ENCODE assay signal across 26 mouse cellular contexts in genomic region chr2:13794446-13794845, GRCm38 (mm10). TPM values are rescaled to one million over a fixed set of nuclear protein-coding genes. Genes with fewer than 3 reads are reported as not detected.
DNase-seq lines count a peak whose midpoint lies in the region; ATAC-seq and TF ChIP-seq lines count a peak whose summit lies in the region.
"Had no signal": no experiment of that assay in that cellular context is flagged by ENCODE, and none has a peak within 500 bp of the region (broad histone marks: within the 10 kb centered on the region; RNA-seq: fewer than 3 reads in every experiment).

No protein-coding gene starts in this region.

- peaks cover 31% of the 10 kb centered on the region for H3K27me3 ChIP-seq in lung, embryonic 15.5 days
- peaks cover 7% of the 10 kb centered on the region for H3K27me3 ChIP-seq in neural tube, embryonic 15.5 days (replicated peaks)
- H3K27me3 ChIP-seq: CH12.LX had no signal

- no peak overlapping the region for H3K9ac ChIP-seq in lung, embryonic 15.5 days
- no peak overlapping the region for H3K9ac ChIP-seq in neural tube, embryonic 15.5 days (replicated peaks)

- TF ChIP-seq CTCF in brain, embryonic 14.5 days (IDR thresholded peaks at IDR 0.05; ENCODE audit: borderline replicate concordance, extremely low read depth, insufficient read depth, insufficient read length): no peak

- H3K36me3 ChIP-seq in lung, embryonic 15.5 days: no peaks in the 10 kb centered on the region
- no peaks in the 10 kb centered on the region for H3K36me3 ChIP-seq in neural tube, embryonic 15.5 days
- H3K36me3 ChIP-seq: embryonic facial prominence, embryonic 13.5 days; embryonic facial prominence, embryonic 15.5 days; forebrain, embryonic 10.5 days; forebrain, embryonic 12.5 days; G1E had no signal

- H3K4me2 ChIP-seq in lung, embryonic 15.5 days: peak overlapping the region; percentile 99; the same call in 1 of the 2 replicates
- H3K4me2 ChIP-seq in neural tube, embryonic 15.5 days: no peak overlapping the region

- no peaks in the 10 kb centered on the region for H3K9me3 ChIP-seq in lung, embryonic 15.5 days
- no peaks in the 10 kb centered on the region for H3K9me3 ChIP-seq in neural tube, embryonic 15.5 days (replicated peaks)
- H3K9me3 ChIP-seq: embryonic facial prominence, embryonic 13.5 days; embryonic facial prominence, embryonic 15.5 days; forebrain, embryonic 10.5 days; forebrain, embryonic 12.5 days; G1E had no signal

- no peak for ATAC-seq in CD4-positive, CD25-positive, alpha-beta regulatory T cell, adult 4 months
- ATAC-seq in lung, embryonic 15.5 days (ENCODE audit: borderline replicate concordance, extremely low read depth, low FRiP score, low TSS enrichment): no peak
- no peak for ATAC-seq in neural tube, embryonic 15.5 days (ENCODE audit: low FRiP score)

- peak; percentile 22 for DNase-seq in CD4-positive, CD25-positive, alpha-beta regulatory T cell, adult 2 months (ENCODE audit: low read depth, low spot score)
- DNase-seq in lung, postnatal 10 days: no peak
- peak; percentile 5 for DNase-seq in testis, postnatal 14 days (ENCODE audit: low spot score)
- no peak for DNase-seq in testis, postnatal 10 days (ENCODE audit: low spot score)
- DNase-seq in brain, embryonic 14.5 days (ENCODE audit: low read depth): peak; percentile 8
- DNase-seq: adrenal gland, adult 8-10 months; adrenal gland, postnatal 14 days; adrenal gland, postnatal 36 days; cerebellum, adult 11 months; cerebellum, adult 18-20 months; cerebellum, adult 8-10 months; cerebellum, adult 9-11 months; cerebellum, postnatal 14 days; cerebellum, postnatal 36 days; embryo, embryonic 11 days; forebrain, postnatal 0 days had no signal

- no peak overlapping the region for H3K4me3 ChIP-seq in lung, embryonic 15.5 days
- H3K4me3 ChIP-seq in neural tube, embryonic 15.5 days (replicated peaks): no peak overlapping the region
- H3K4me3 ChIP-seq: erythroblast, embryonic 14.5 days had no signal

- H3K27ac ChIP-seq in lung, embryonic 15.5 days: no peak overlapping the region
- H3K27ac ChIP-seq in neural tube, embryonic 15.5 days (replicated peaks): no peak overlapping the region
- H3K27ac ChIP-seq: embryonic facial prominence, embryonic 13.5 days; embryonic facial prominence, embryonic 15.5 days; forebrain, embryonic 12.5 days had no signal

- WGBS in lung, embryonic 15.5 days: 79% methylated on average over 8 of the region's 8 CpGs
- WGBS in neural tube, embryonic 15.5 days: 90% methylated on average over 8 of the region's 8 CpGs

- no peak for TF ChIP-seq POLR2A in brain, embryonic 14.5 days (IDR thresholded peaks at IDR 0.05; ENCODE audit: borderline replicate concordance, extremely low read depth, insufficient read depth, insufficient read length, poor library complexity, severe bottlenecking)

- H3K4me1 ChIP-seq in lung, embryonic 15.5 days: peaks cover 5% of the 10 kb centered on the region
- peaks cover 14% of the 10 kb centered on the region for H3K4me1 ChIP-seq in neural tube, embryonic 15.5 days

RNA-seq across cellular contexts. Expression of gene St8sia6, which starts 0.6 kb away (rescaled TPM):
- polyA plus RNA-seq in CD4-positive, CD25-positive, alpha-beta regulatory T cell, adult 4 months (2017; shearing (Covaris generic)): 10 to 100 TPM; 12.8 to 14.6 TPM
- polyA plus RNA-seq in lung, embryonic 15.5 days (2015; fragmentation: Nextera tagmentation; extraction: Ambion mirVana): 2.7 and 2.9 TPM in 2 replicates
- polyA plus RNA-seq in brain, embryonic 14.5 days (2012; rRNA removed): 0.37 and 0.70 TPM in 2 replicates
- polyA plus RNA-seq in neural tube, embryonic 15.5 days (2015; fragmentation: Nextera tagmentation; extraction: Ambion mirVana): 2.3 and 2.4 TPM in 2 replicates
- polyA plus RNA-seq: erythroblast, embryonic 14.5 days; G1E had no signal

Comparison
In these comparisons a context has a peak if more than half of its experiments do, and no peak if none do; other contexts are left out.
1. DNase-seq: peak in CD4-positive, CD25-positive, alpha-beta regulatory T cell, adult 2 months (single experiment), testis, postnatal 14 days (single experiment) and brain, embryonic 14.5 days (single experiment); none in lung, postnatal 10 days (single experiment) and testis, postnatal 10 days (single experiment).